Mouse (Mus musculus) left cerebral cortex, adult 8-10 months (tissue): Measurements from ENCODE around the gene Pkhd1. TPM values are rescaled to one million over a fixed set of nuclear protein-coding genes. Genes with fewer than 3 reads are reported as not detected.

Experiments used
- DNase-seq, 2 experiments: peaks; one replicate each; pipeline ENCODE4 v3.0.0; 2022; ENCODE audit warnings: low spot score in 2 of 2
- total RNA-seq, 4 experiments: library from RNA; stranded (reverse); gene quantifications; 2 replicates each; pipeline ENCODE4 v1.2.4; 2022

The Pkhd1 gene
- total RNA-seq, result under 1 TPM; 0.02 to 0.70 (median 0.07) TPM

GRCm38 (mm10) chr1:20617849-20618530, at the start of gene Pkhd1:
Pkhd1 (minus strand) TSS chr1:20618064.
- no peak for DNase-seq

GRCm38 (mm10) chr1:20667567-20667966, 49.7 kb upstream of the Pkhd1 start:
- DNase-seq, result no peak

- no peak for DNase-seq
Measured at GRCm38 (mm10) chr1:20666233-20666632, 48.4 kb upstream of the Pkhd1 start.

GRCm38 (mm10) chr1:20655085-20655484, 37.2 kb upstream of the Pkhd1 start:
- no peak for DNase-seq

- DNase-seq, result no peak
Measured at GRCm38 (mm10) chr1:20653513-20654506, 35.9 kb upstream of the Pkhd1 start.

- no peak for DNase-seq
Measured at GRCm38 (mm10) chr1:20634856-20635255, 17.0 kb upstream of the Pkhd1 start.

- DNase-seq, result no peak
Measured at GRCm38 (mm10) chr1:20633276-20633869, 15.5 kb upstream of the Pkhd1 start.

- no peak for DNase-seq
Measured at GRCm38 (mm10) chr1:20624564-20624963, 6.7 kb upstream of the Pkhd1 start.

GRCm38 (mm10) chr1:20623375-20623774, 5.5 kb upstream of the Pkhd1 start:
- no peak for DNase-seq

- DNase-seq, result no peak
Measured at GRCm38 (mm10) chr1:20620611-20621010, 2.7 kb upstream of the Pkhd1 start.

GRCm38 (mm10) chr1:20619363-20619762, 1.5 kb upstream of the Pkhd1 start:
- no peak for DNase-seq

- DNase-seq, result peak in 1 of 2 experiments; percentile 45
Measured at GRCm38 (mm10) chr1:20612643-20613042, 5.2 kb downstream of the Pkhd1 start.

GRCm38 (mm10) chr1:20605489-20605888, 12.4 kb downstream of the Pkhd1 start:
- no peak for DNase-seq

GRCm38 (mm10) chr1:20590488-20590887, 27.4 kb downstream of the Pkhd1 start:
- no peak for DNase-seq

- DNase-seq, result no peak
Measured at GRCm38 (mm10) chr1:20571469-20571868, 46.4 kb downstream of the Pkhd1 start.

- no peak for DNase-seq
Measured at GRCm38 (mm10) chr1:20569430-20569829, 48.4 kb downstream of the Pkhd1 start.

- no peak for DNase-seq
Measured at GRCm38 (mm10) chr1:20558443-20558842, 59.4 kb downstream of the Pkhd1 start.

- no peak for DNase-seq
Measured at GRCm38 (mm10) chr1:20554398-20554797, 63.5 kb downstream of the Pkhd1 start.

- no peak for DNase-seq
Measured at GRCm38 (mm10) chr1:20551334-20551733, 66.5 kb downstream of the Pkhd1 start.

- DNase-seq, result no peak
Measured at GRCm38 (mm10) chr1:20544526-20544925, 73.3 kb downstream of the Pkhd1 start.

GRCm38 (mm10) chr1:20513364-20514084, 104.3 kb downstream of the Pkhd1 start:
- peak; percentile 12 to 56 for DNase-seq
